Mouse (Mus musculus) myocyte (in vitro differentiated cells): ENCODE measurements around the gene Tmc2. TPM values are rescaled to one million over a fixed set of nuclear protein-coding genes. Genes with fewer than 3 reads are reported as not detected.

ENCODE experiments used
- H3K27me3 ChIP-seq: one replicate; pipeline ENCODE4 v1.6.1; 2011; ENCODE audit not compliant: control insufficient read depth, insufficient read depth, insufficient read length
- H3K36me3 ChIP-seq: one replicate; pipeline ENCODE4 v1.6.1; 2011; ENCODE audit not compliant: control insufficient read depth, insufficient read depth
- H3K4me2 ChIP-seq: one replicate; pipeline ENCODE4 v1.6.1; 2011; ENCODE audit warnings: low read depth, control low read depth
- H3K4me3 ChIP-seq: one replicate; pipeline ENCODE4 v1.5.1; 2011; ENCODE audit warnings: mild to moderate bottlenecking, control low read depth, moderate library complexity
- H3K79me2 ChIP-seq: one replicate; pipeline ENCODE4 v1.6.1; 2011; ENCODE audit not compliant: control insufficient read depth, insufficient read depth
- H3ac ChIP-seq: one replicate; pipeline ENCODE4 v1.6.1; 2011; ENCODE audit not compliant: control insufficient read depth, insufficient read length
- CEBPB ChIP-seq: IDR thresholded peaks from 2 replicates; pipeline ENCODE4 v1.6.1; 2011; ENCODE audit warnings: mild to moderate bottlenecking, moderate library complexity; ENCODE audit not compliant: poor library complexity, insufficient read depth, severe bottlenecking
- E2F4 ChIP-seq: IDR thresholded peaks from one replicate; pipeline ENCODE4 v1.6.1; 2011; ENCODE audit warnings: mild to moderate bottlenecking, control low read depth, moderate library complexity; ENCODE audit not compliant: insufficient read depth
- MAX ChIP-seq: IDR thresholded peaks from one replicate; pipeline ENCODE4 v1.6.1; 2011; ENCODE audit warnings: low read depth, mild to moderate bottlenecking, control low read depth
- MYOD1 ChIP-seq, 3 experiments: IDR thresholded peaks; one replicate each; pipeline ENCODE4 v1.6.1; 2011; ENCODE audit warnings: control low read depth in 2 of 3, low read depth in 2 of 3, mild to moderate bottlenecking in 2 of 3, moderate library complexity in 1 of 3; ENCODE audit not compliant: insufficient read length in 2 of 3, control insufficient read depth in 1 of 3
- MYOG ChIP-seq, 3 experiments: IDR thresholded peaks; one replicate each; pipeline ENCODE4 v1.6.1; 2011; ENCODE audit warnings: control low read depth in 2 of 3, low read depth in 2 of 3, mild to moderate bottlenecking in 2 of 3; ENCODE audit not compliant: insufficient read length in 2 of 3, control insufficient read depth in 1 of 3, insufficient read depth in 1 of 3
- POLR2A ChIP-seq: IDR thresholded peaks from one replicate; pipeline ENCODE4 v1.6.1; 2011; ENCODE audit warnings: low read depth, mild to moderate bottlenecking, control low read depth, moderate library complexity; ENCODE audit not compliant: insufficient read length
- POLR2AphosphoS2 ChIP-seq: IDR thresholded peaks from one replicate; pipeline ENCODE4 v1.6.1; 2011; ENCODE audit warnings: low read depth, control low read depth; ENCODE audit not compliant: insufficient read length
- REST ChIP-seq: IDR thresholded peaks from one replicate; pipeline ENCODE4 v1.6.1; 2011; ENCODE audit warnings: mild to moderate bottlenecking, control low read depth, moderate library complexity; ENCODE audit not compliant: insufficient read depth, insufficient read length
- SRF ChIP-seq: IDR thresholded peaks from one replicate; pipeline ENCODE4 v1.6.1; 2011; ENCODE audit warnings: low read depth; ENCODE audit not compliant: control insufficient read depth, insufficient read length
- TCF12 ChIP-seq: IDR thresholded peaks from one replicate; pipeline ENCODE4 v1.6.1; 2011; ENCODE audit warnings: mild to moderate bottlenecking, control low read depth; ENCODE audit not compliant: poor library complexity, insufficient read depth, severe bottlenecking
- TCF3 ChIP-seq: IDR thresholded peaks from one replicate; pipeline ENCODE4 v1.6.1; 2011; ENCODE audit warnings: low read depth, control low read depth; ENCODE audit not compliant: insufficient read length
- USF1 ChIP-seq: IDR thresholded peaks from one replicate; pipeline ENCODE4 v1.6.1; 2011; ENCODE audit warnings: low read depth, mild to moderate bottlenecking, control low read depth, moderate library complexity
- polyA plus RNA-seq: library from polyadenylated mRNA; unstranded; fragments of >200 nt; fragmentation: generic; extraction: Trizol; gene quantifications from one replicate; pipeline ENCODE4 v1.2.1, GENCODE M21; 2012; ENCODE audit warnings: missing spikeins

The Tmc2 gene
- polyA plus RNA-seq, 1 experiment: not detected

DNA sequence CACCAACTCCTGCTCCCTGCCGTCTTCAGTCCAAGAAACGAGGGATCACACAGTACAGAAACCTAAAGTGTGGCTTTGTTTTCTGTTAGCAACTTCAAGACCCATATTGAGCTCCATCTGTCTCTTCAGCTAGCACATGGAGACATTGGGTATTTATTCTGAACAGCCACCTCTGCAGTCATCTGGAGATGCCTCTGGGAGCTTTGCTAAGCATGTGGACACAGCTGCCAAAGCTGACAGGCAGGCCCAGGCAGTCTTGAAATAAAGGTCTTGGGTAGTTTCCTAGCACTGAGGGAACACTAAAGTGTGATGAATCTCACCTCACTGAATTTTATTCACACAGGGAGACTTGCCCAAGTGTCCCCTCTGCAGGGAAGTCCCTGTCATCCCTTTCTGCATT lies 16.6 kb downstream of the Tmc2 start:
- no peak overlapping the region for H3ac ChIP-seq
- no peak overlapping the region for H3K4me2 ChIP-seq
- H3K79me2 ChIP-seq: no peaks in the 10 kb centered on the region
- TF ChIP-seq MYOG (IDR thresholded peaks at IDR 0.05; ENCODE audit: control insufficient read depth in 1 of 3, insufficient read depth in 1 of 3, insufficient read length in 2 of 3, low read depth in 2 of 3): no peak
- TF ChIP-seq CEBPB: no peak
- TF ChIP-seq MYOD1 (IDR thresholded peaks at IDR 0.05; ENCODE audit: control insufficient read depth in 1 of 3, insufficient read length in 2 of 3, low read depth in 2 of 3): no peak
- no peak for TF ChIP-seq MAX
- TF ChIP-seq POLR2AphosphoS2: no peak
- no peak for TF ChIP-seq USF1
- no peak for TF ChIP-seq SRF
- no peak for TF ChIP-seq REST
- no peak for TF ChIP-seq POLR2A
- TF ChIP-seq E2F4: no peak
- TF ChIP-seq TCF12: no peak
- no peak for TF ChIP-seq TCF3
- H3K4me3 ChIP-seq: no peak overlapping the region
- H3K27me3 ChIP-seq: no peaks in the 10 kb centered on the region
- no peaks in the 10 kb centered on the region for H3K36me3 ChIP-seq

DNA sequence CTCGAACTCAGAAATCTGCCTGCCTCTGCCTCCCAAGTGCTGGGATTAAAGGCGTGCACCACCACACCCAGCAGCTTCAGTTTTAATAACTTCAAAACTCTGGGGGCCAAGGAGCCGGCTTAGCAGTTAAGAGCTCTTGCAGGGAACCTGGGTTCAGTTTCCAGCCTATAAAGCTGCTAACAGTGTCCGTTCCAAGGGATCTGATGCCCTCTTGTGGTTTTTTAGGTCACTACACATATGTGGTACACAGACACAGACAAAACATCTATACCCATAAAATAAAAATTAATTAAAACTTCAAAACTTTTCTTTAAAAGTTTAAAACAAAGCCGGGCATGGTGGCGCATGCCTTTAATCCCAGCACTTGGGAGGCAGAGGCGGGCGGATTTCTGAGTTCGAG lies 51.9 kb downstream of the Tmc2 start:
- TF ChIP-seq POLR2AphosphoS2 (no peak), SRF (no peak), POLR2A (no peak), TCF3 (no peak), MYOG (IDR thresholded peaks at IDR 0.05; ENCODE audit: control insufficient read depth in 1 of 3, insufficient read depth in 1 of 3, insufficient read length in 2 of 3, low read depth in 2 of 3) (no peak)
- Histone ChIP-seq H3ac (no peak overlapping the region), H3K79me2 (no peaks in the 10 kb centered on the region), H3K4me2 (no peak overlapping the region), H3K4me3 (no peak overlapping the region), H3K36me3 (no peaks in the 10 kb centered on the region), H3K27me3 (peaks cover 39% of the 10 kb centered on the region)

DNA sequence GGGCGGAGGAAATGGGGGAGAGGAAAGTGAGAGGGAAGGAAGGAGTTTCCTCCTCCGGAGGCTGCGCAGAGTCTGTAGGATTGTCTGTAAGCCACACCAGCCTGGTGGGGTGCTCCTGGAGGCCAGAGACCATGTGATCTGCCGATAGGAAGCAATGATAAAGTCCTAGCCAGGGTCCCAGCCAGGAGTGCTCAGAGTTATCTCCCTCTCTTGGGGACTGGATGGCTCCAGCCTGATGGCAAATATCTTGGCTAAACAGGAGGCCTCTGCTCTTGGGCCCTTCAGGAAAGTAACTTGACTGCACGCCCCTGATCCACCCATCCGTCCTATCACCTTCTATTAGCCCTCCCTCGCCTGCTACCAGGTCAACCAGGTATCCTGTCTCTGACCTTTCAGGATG lies 53.2 kb downstream of the Tmc2 start:
- H3K27me3 ChIP-seq: peaks cover 39% of the 10 kb centered on the region
- no peak for TF ChIP-seq USF1
- no peak for TF ChIP-seq CEBPB
- TF ChIP-seq E2F4: no peak
- no peak for TF ChIP-seq MYOD1 (IDR thresholded peaks at IDR 0.05; ENCODE audit: control insufficient read depth in 1 of 3, insufficient read length in 2 of 3, low read depth in 2 of 3)
- TF ChIP-seq POLR2AphosphoS2: no peak
- TF ChIP-seq TCF12: no peak
- TF ChIP-seq POLR2A: no peak
- no peak for TF ChIP-seq MYOG (IDR thresholded peaks at IDR 0.05; ENCODE audit: control insufficient read depth in 1 of 3, insufficient read depth in 1 of 3, insufficient read length in 2 of 3, low read depth in 2 of 3)
- no peak for TF ChIP-seq REST
- TF ChIP-seq MAX: no peak
- no peak for TF ChIP-seq SRF
- no peak for TF ChIP-seq TCF3
- no peaks in the 10 kb centered on the region for H3K36me3 ChIP-seq
- no peak overlapping the region for H3K4me3 ChIP-seq
- no peak overlapping the region for H3ac ChIP-seq
- H3K79me2 ChIP-seq: no peaks in the 10 kb centered on the region
- H3K4me2 ChIP-seq: no peak overlapping the region

DNA sequence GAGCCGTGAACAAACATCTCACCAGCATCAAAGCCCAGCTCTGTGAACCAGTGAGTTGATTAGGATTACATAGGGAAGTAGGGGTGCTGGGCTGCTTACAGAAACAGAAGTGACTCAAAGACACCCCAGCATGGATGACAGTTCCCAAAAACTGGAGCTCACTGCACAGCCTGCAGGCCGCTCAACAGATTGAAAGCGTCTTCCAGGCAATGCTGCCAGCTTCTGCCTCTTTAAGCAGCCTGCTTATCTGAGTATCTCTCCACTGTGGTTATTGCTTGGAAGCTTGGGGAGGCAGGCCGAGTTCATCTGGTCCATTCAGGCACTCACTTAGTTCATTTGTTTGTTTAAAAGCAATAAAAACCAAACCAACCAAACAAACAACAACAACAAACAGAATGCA lies 61.8 kb downstream of the Tmc2 start:
- H3K79me2 ChIP-seq: no peaks in the 10 kb centered on the region
- H3K4me2 ChIP-seq: no peak overlapping the region
- TF ChIP-seq E2F4 (no peak), POLR2A (no peak), POLR2AphosphoS2 (no peak), USF1 (no peak), CEBPB (no peak), REST (no peak), MYOG (IDR thresholded peaks at IDR 0.05; ENCODE audit: control insufficient read depth in 1 of 3, insufficient read depth in 1 of 3, insufficient read length in 2 of 3, low read depth in 2 of 3) (no peak), TCF3 (no peak), MAX (no peak), SRF (no peak)
- no peaks in the 10 kb centered on the region for H3K36me3 ChIP-seq
- H3K4me3 ChIP-seq: no peak overlapping the region
- no peak overlapping the region for H3ac ChIP-seq
- H3K27me3 ChIP-seq: peaks cover 11% of the 10 kb centered on the region

DNA sequence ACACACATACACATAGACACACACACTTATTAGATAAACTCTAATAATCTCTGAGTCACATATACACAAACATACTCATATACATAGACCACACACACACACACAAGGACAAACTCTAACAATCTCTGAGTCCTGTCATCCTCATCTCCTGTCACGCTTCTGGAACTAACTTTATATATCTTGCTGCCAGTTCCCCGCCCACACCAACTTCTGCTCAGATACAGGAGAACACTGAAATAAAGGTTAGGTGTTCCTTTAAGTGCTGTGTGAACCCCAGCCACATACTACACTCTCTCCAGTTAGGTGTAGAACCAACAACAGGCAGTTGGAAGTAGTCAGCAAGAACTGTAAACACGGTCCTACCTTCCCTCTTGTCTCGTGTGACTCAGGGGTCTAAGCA lies 65.8 kb downstream of the Tmc2 start:
- Histone ChIP-seq H3ac (no peak overlapping the region), H3K4me2 (no peak overlapping the region), H3K79me2 (no peaks in the 10 kb centered on the region), H3K27me3 (peaks cover 20% of the 10 kb centered on the region), H3K36me3 (no peaks in the 10 kb centered on the region), H3K4me3 (no peak overlapping the region)
- TF ChIP-seq MYOD1 (IDR thresholded peaks at IDR 0.05; ENCODE audit: control insufficient read depth in 1 of 3, insufficient read length in 2 of 3, low read depth in 2 of 3) (no peak), E2F4 (no peak), CEBPB (no peak), MYOG (IDR thresholded peaks at IDR 0.05; ENCODE audit: control insufficient read depth in 1 of 3, insufficient read depth in 1 of 3, insufficient read length in 2 of 3, low read depth in 2 of 3) (no peak), USF1 (no peak), SRF (no peak), TCF12 (no peak)
